Mouse (Mus musculus) hindbrain, embryonic 16.5 days (tissue): Measurements from ENCODE around the gene Hist1h3d. TPM values are rescaled to one million over a fixed set of nuclear protein-coding genes. Genes with fewer than 3 reads are reported as not detected.
A peak's percentile ranks its signal among the peaks of the same experiment; 100 is the strongest.
"Not testable (repeated sequence)": the region's sequence is repeated elsewhere in the genome, so short reads cannot be mapped to it uniquely, and the experiment has no call there.

Experiments used
- ATAC-seq: fragments of 200-750 bp; cut with Nextera tagmentation; 2 replicates; pipeline ENCODE4 v1.8.0; 2017; ENCODE audit warnings: moderate TSS enrichment, moderate library complexity
- H3K27ac ChIP-seq: fragments of 300-500 bp; sonication (generic); 2 replicates; pipeline ENCODE4 v1.5.1; 2014; ENCODE audit warnings: low read depth, mild to moderate bottlenecking, control low read depth, low read length, moderate library complexity
- H3K27me3 ChIP-seq: fragments of 300-500 bp; sonication (generic); replicated peaks from 2 replicates; pipeline ENCODE4 v1.6.1; 2014; ENCODE audit warnings: low read length; ENCODE audit not compliant: control insufficient read depth, insufficient read depth
- H3K36me3 ChIP-seq: fragments of 300-500 bp; sonication (generic); 2 replicates; pipeline ENCODE4 v1.6.1; 2014; ENCODE audit warnings: mild to moderate bottlenecking, low read length, moderate library complexity, mixed read lengths; ENCODE audit not compliant: control insufficient read depth, insufficient read depth
- H3K4me1 ChIP-seq: fragments of 300-500 bp; sonication (generic); 2 replicates; pipeline ENCODE4 v1.6.1; 2014; ENCODE audit warnings: low read depth, low read length; ENCODE audit not compliant: control insufficient read depth, insufficient read depth
- H3K4me2 ChIP-seq: fragments of 300-500 bp; sonication (generic); 2 replicates; pipeline ENCODE4 v1.6.1; 2014; ENCODE audit warnings: mild to moderate bottlenecking, low read length, control low read depth, moderate library complexity
- H3K4me3 ChIP-seq: fragments of 300-500 bp; sonication (generic); 2 replicates; pipeline ENCODE4 v1.5.1; 2014; ENCODE audit warnings: mild to moderate bottlenecking, low read length, control low read depth, moderate library complexity
- H3K9ac ChIP-seq: fragments of 300-500 bp; sonication (generic); 2 replicates; pipeline ENCODE4 v1.6.1; 2014; ENCODE audit warnings: low read depth, mild to moderate bottlenecking, control low read depth, low read length, moderate library complexity
- H3K9me3 ChIP-seq: fragments of 300-500 bp; sonication (generic); 2 replicates; pipeline ENCODE4 v1.6.1; 2014; ENCODE audit warnings: mild to moderate bottlenecking, low read length, moderate library complexity; ENCODE audit not compliant: control insufficient read depth
- WGBS: fragments of 180-500 bp; shearing (Covaris S2); extraction: QIAGEN DNeasy Blood & Tissue Kit; methylation state at CpG from one replicate; pipeline ENCODE4 v1.1.7; 2014; 5-methylcytosine and 5-hydroxymethylcytosine counted together
- polyA plus RNA-seq: library from polyadenylated mRNA; unstranded; fragments of >200 nt; fragmentation: Nextera tagmentation; extraction: Ambion mirVana; gene quantifications from 2 replicates; pipeline ENCODE4 v1.2.1, GENCODE M21; 2015

The Hist1h3d gene
- polyA plus RNA-seq, 1 experiment from 2014 or later = 0.85 TPM

GRCm38 (mm10) chr13:23542225-23542980 is 33.2 kb upstream of the Hist1h3d start:
- not testable (repeated sequence) for H3K36me3 ChIP-seq, H3K4me1 ChIP-seq, ATAC-seq, H3K27me3 ChIP-seq, H3K27ac ChIP-seq, H3K9me3 ChIP-seq
- 4% methylated on average over 3 of the region's 3 CpGs for WGBS
- Histone ChIP-seq H3K4me2 (peak overlapping the region; percentile 83), H3K4me3 (peak overlapping the region; percentile 47), H3K9ac (peak overlapping the region; percentile 56)

GRCm38 (mm10) chr13:23542999-23543607 is 32.5 kb upstream of the Hist1h3d start, which contains the start of gene Hist1h2bh:
Gene Hist1h2bh, minus strand, starts transcription at chr13:23543392.
- under 1% methylated on average over 25 of the region's 42 CpGs for WGBS
- not testable (repeated sequence) for H3K9me3 ChIP-seq, H3K4me1 ChIP-seq, H3K36me3 ChIP-seq, H3K27me3 ChIP-seq
- Histone ChIP-seq H3K9ac (peak within 1 kb of the TSS; percentile 56), H3K4me2 (peak within 1 kb of the TSS; percentile 83), H3K4me3 (peak within 1 kb of the TSS; percentile 47), H3K27ac (peak within 1 kb of the TSS; percentile 68)
- peak; percentile 93 for ATAC-seq

DNA sequence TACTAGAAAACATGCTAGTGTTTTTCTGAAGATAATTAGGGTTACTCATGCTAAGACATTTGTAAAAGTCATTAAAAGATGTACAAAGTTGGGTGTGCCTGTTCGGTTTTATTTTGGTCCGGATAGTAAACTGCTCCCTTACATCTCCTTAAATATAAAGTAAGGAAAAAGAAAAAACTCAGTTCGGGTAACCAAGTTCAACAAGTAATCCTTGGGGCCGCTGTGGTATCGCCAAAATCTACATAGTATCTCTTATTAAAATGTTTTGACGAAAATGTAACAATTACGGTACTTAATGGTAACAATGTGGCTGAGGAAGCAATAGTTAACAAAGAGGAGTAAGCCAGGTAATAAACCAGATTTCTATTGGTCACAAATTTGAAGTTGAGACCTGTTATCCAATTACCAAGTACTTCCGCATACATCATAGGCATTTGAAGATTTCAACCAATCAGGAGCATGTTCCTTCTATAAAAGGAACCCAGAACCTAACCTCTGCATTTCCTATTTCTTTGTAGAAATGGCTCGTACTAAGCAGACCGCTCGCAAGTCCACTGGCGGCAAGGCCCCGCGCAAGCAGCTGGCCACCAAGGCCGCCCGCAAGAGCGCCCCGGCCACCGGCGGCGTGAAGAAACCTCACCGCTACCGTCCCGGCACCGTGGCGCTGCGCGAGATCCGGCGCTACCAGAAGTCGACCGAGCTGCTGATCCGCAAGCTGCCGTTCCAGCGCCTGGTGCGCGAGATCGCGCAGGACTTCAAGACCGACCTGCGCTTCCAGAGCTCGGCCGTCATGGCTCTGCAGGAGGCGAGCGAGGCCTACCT is 31.4 kb upstream of the Hist1h3d start, which contains the start of gene Hist1h3f:
Gene Hist1h3f (plus strand): TSS at position 88 of the 822 bp plus-strand sequence.
- Histone ChIP-seq H3K4me3 (peak within 1 kb of the TSS; percentile 47), H3K4me1 (peaks cover 4% of the 10 kb centered on the region), H3K4me2 (peak within 1 kb of the TSS; percentile 83), H3K9ac (peak within 1 kb of the TSS; percentile 64), H3K27ac (peak within 1 kb of the TSS; percentile 81), H3K9me3 (no peaks in the 10 kb centered on the region), H3K36me3 (no peaks in the 10 kb centered on the region), H3K27me3 (no peaks in the 10 kb centered on the region)
- peak; percentile 97 for ATAC-seq
- WGBS = under 1% methylated on average over 21 of the region's 45 CpGs

DNA sequence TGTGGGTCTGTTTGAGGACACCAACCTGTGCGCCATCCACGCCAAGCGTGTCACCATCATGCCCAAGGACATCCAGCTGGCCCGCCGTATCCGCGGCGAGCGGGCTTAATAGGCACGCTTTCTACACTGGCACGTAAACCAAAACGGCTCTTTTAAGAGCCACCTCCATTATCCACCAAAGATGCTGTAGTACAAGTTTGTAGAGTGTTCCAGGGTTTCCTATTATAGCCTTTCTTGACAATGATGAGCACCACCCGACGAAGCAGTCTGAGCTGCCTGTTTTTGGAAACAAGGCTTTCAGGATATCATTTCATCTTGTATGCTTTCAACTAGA is 30.8 kb upstream of the Hist1h3d start:
- not testable (repeated sequence) for H3K4me1 ChIP-seq, H3K9me3 ChIP-seq, H3K27me3 ChIP-seq, H3K9ac ChIP-seq, H3K36me3 ChIP-seq
- Histone ChIP-seq H3K4me3 (peak overlapping the region; percentile 43), H3K4me2 (peak overlapping the region; percentile 45), H3K27ac (peak overlapping the region; percentile 81)
- peak; percentile 5; the same call in 1 of the 2 replicates for ATAC-seq
- 0% methylated on average over 10 of the region's 14 CpGs for WGBS

GRCm38 (mm10) chr13:23546694-23547093 is 28.9 kb upstream of the Hist1h3d start:
- no peaks in the 10 kb centered on the region for H3K36me3 ChIP-seq
- no peak overlapping the region for H3K9ac ChIP-seq
- H3K27ac ChIP-seq = no peak overlapping the region
- H3K27me3 ChIP-seq = no peaks in the 10 kb centered on the region
- no peaks in the 10 kb centered on the region for H3K9me3 ChIP-seq
- 85% methylated on average over 5 of the region's 5 CpGs for WGBS
- peaks cover 9% of the 10 kb centered on the region for H3K4me1 ChIP-seq
- no peak for ATAC-seq
- H3K4me3 ChIP-seq = no peak overlapping the region
- H3K4me2 ChIP-seq = no peak overlapping the region

DNA sequence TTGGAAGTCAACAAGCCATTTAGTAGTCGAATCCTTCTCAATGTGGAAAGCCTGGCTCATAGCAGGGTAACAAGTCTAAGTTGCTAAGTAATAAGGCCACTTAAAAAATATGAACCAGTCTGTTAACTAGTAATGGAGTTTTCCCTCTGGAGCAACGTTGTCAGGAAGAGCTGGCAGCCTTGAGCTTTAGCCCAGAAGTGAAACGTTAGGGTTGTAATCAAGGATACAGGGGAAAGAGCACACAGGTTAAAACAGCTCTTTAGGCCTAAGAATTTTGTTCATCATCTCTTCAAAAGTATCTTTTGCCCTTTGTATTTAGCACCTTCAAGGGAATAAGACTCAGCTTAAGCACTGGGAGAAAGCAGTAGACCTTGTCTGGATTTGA is 24.8 kb upstream of the Hist1h3d start:
- 6% methylated on average over 3 of the region's 3 CpGs for WGBS

GRCm38 (mm10) chr13:23551146-23551834 is 24.3 kb upstream of the Hist1h3d start, which contains the start of gene Hist1h4f:
Gene Hist1h4f, minus strand, starts transcription at chr13:23551648.
- peak; percentile 95 for ATAC-seq
- Histone ChIP-seq H3K9ac (peak within 1 kb of the TSS; percentile 63), H3K4me2 (peak within 1 kb of the TSS; percentile 66), H3K27ac (peak within 1 kb of the TSS; percentile 76), H3K4me1 (peaks cover 11% of the 10 kb centered on the region), H3K4me3 (peak within 1 kb of the TSS; percentile 46)
- not testable (repeated sequence) for H3K9me3 ChIP-seq, H3K36me3 ChIP-seq, H3K27me3 ChIP-seq
- under 1% methylated on average over 47 of the region's 47 CpGs for WGBS

More for the DNA sequence above, 24.8 kb upstream of the Hist1h3d start:
- ATAC-seq = no peak
- Histone ChIP-seq H3K4me3 (peak overlapping the region; percentile 46), H3K9ac (peak overlapping the region; percentile 17; the same call in 1 of the 2 replicates), H3K4me2 (peak overlapping the region; percentile 66), H3K4me1 (peaks cover 10% of the 10 kb centered on the region), H3K9me3 (no peaks in the 10 kb centered on the region), H3K27me3 (no peaks in the 10 kb centered on the region), H3K27ac (peak overlapping the region; percentile 76), H3K36me3 (no peaks in the 10 kb centered on the region)

GRCm38 (mm10) chr13:23551931-23552914 is 23.3 kb upstream of the Hist1h3d start:
- peak overlapping the region; percentile 66 for H3K4me2 ChIP-seq
- H3K36me3 ChIP-seq = no peaks in the 10 kb centered on the region
- no peak for ATAC-seq
- no peaks in the 10 kb centered on the region for H3K9me3 ChIP-seq
- no peaks in the 10 kb centered on the region for H3K27me3 ChIP-seq
- 51% methylated on average over 8 of the region's 8 CpGs for WGBS
- H3K4me1 ChIP-seq = peaks cover 13% of the 10 kb centered on the region
- no peak overlapping the region for H3K9ac ChIP-seq
- H3K4me3 ChIP-seq = peak overlapping the region; percentile 46
- peak overlapping the region; percentile 76 for H3K27ac ChIP-seq
